Mouse (Mus musculus) hindbrain, embryonic 16.5 days (tissue): Measurements from ENCODE around the gene Csnk1d. TPM values are rescaled to one million over a fixed set of nuclear protein-coding genes. Genes with fewer than 3 reads are reported as not detected.

ENCODE experiments used
- ATAC-seq: fragments of 200-750 bp; cut with Nextera tagmentation; 2 replicates; pipeline ENCODE4 v1.8.0; 2017; ENCODE audit warnings: moderate TSS enrichment, moderate library complexity
- H3K27ac ChIP-seq: fragments of 300-500 bp; sonication (generic); 2 replicates; pipeline ENCODE4 v1.5.1; 2014; ENCODE audit warnings: low read depth, mild to moderate bottlenecking, control low read depth, low read length, moderate library complexity
- H3K27me3 ChIP-seq: fragments of 300-500 bp; sonication (generic); replicated peaks from 2 replicates; pipeline ENCODE4 v1.6.1; 2014; ENCODE audit warnings: low read length; ENCODE audit not compliant: control insufficient read depth, insufficient read depth
- H3K36me3 ChIP-seq: fragments of 300-500 bp; sonication (generic); 2 replicates; pipeline ENCODE4 v1.6.1; 2014; ENCODE audit warnings: mild to moderate bottlenecking, low read length, moderate library complexity, mixed read lengths; ENCODE audit not compliant: control insufficient read depth, insufficient read depth
- H3K4me1 ChIP-seq: fragments of 300-500 bp; sonication (generic); 2 replicates; pipeline ENCODE4 v1.6.1; 2014; ENCODE audit warnings: low read depth, low read length; ENCODE audit not compliant: control insufficient read depth, insufficient read depth
- H3K4me2 ChIP-seq: fragments of 300-500 bp; sonication (generic); 2 replicates; pipeline ENCODE4 v1.6.1; 2014; ENCODE audit warnings: mild to moderate bottlenecking, low read length, control low read depth, moderate library complexity
- H3K4me3 ChIP-seq: fragments of 300-500 bp; sonication (generic); 2 replicates; pipeline ENCODE4 v1.5.1; 2014; ENCODE audit warnings: mild to moderate bottlenecking, low read length, control low read depth, moderate library complexity
- H3K9ac ChIP-seq: fragments of 300-500 bp; sonication (generic); 2 replicates; pipeline ENCODE4 v1.6.1; 2014; ENCODE audit warnings: low read depth, mild to moderate bottlenecking, control low read depth, low read length, moderate library complexity
- H3K9me3 ChIP-seq: fragments of 300-500 bp; sonication (generic); 2 replicates; pipeline ENCODE4 v1.6.1; 2014; ENCODE audit warnings: mild to moderate bottlenecking, low read length, moderate library complexity; ENCODE audit not compliant: control insufficient read depth
- WGBS: fragments of 180-500 bp; shearing (Covaris S2); extraction: QIAGEN DNeasy Blood & Tissue Kit; methylation state at CpG from one replicate; pipeline ENCODE4 v1.1.7; 2014; 5-methylcytosine and 5-hydroxymethylcytosine counted together
- polyA plus RNA-seq: library from polyadenylated mRNA; unstranded; fragments of >200 nt; fragmentation: Nextera tagmentation; extraction: Ambion mirVana; gene quantifications from 2 replicates; pipeline ENCODE4 v1.2.1, GENCODE M21; 2015

The Csnk1d gene
- polyA plus RNA-seq, 1 experiment from 2014 or later = 124 TPM

GRCm38 (mm10) chr11:120979711-120980426 is 11.3 kb downstream of the Csnk1d start:
- Histone ChIP-seq H3K27me3 (no peaks in the 10 kb centered on the region), H3K4me1 (no peaks in the 10 kb centered on the region), H3K9ac (no peak overlapping the region), H3K27ac (no peak overlapping the region), H3K36me3 (peaks cover 24% of the 10 kb centered on the region), H3K9me3 (no peaks in the 10 kb centered on the region), H3K4me2 (no peak overlapping the region), H3K4me3 (no peak overlapping the region)
- 89% methylated on average over 8 of the region's 8 CpGs for WGBS
- no peak for ATAC-seq

GRCm38 (mm10) chr11:120973318-120973717 is 17.8 kb downstream of the Csnk1d start:
- Histone ChIP-seq H3K27me3 (no peaks in the 10 kb centered on the region), H3K9ac (no peak overlapping the region), H3K4me3 (no peak overlapping the region), H3K27ac (no peak overlapping the region), H3K4me2 (no peak overlapping the region), H3K4me1 (no peaks in the 10 kb centered on the region), H3K36me3 (peaks cover 48% of the 10 kb centered on the region), H3K9me3 (no peaks in the 10 kb centered on the region)
- ATAC-seq = no peak
- WGBS = 76% methylated on average over 6 of the region's 6 CpGs

GRCm38 (mm10) chr11:120971237-120971636 is 19.9 kb downstream of the Csnk1d start:
- no peak overlapping the region for H3K9ac ChIP-seq
- H3K4me1 ChIP-seq = no peaks in the 10 kb centered on the region
- H3K9me3 ChIP-seq = no peaks in the 10 kb centered on the region
- 91% methylated on average over 5 of the region's 5 CpGs for WGBS
- no peak overlapping the region for H3K27ac ChIP-seq
- no peak overlapping the region for H3K4me2 ChIP-seq
- H3K36me3 ChIP-seq = peaks cover 62% of the 10 kb centered on the region
- H3K4me3 ChIP-seq = no peak overlapping the region
- ATAC-seq = no peak
- no peaks in the 10 kb centered on the region for H3K27me3 ChIP-seq

- Histone ChIP-seq H3K27me3 (no peaks in the 10 kb centered on the region), H3K27ac (no peak overlapping the region), H3K4me1 (no peaks in the 10 kb centered on the region), H3K36me3 (peaks cover 73% of the 10 kb centered on the region), H3K4me2 (no peak overlapping the region), H3K9me3 (no peaks in the 10 kb centered on the region), H3K4me3 (no peak overlapping the region), H3K9ac (no peak overlapping the region)
- ATAC-seq = no peak
- WGBS = 95% methylated on average over 5 of the region's 5 CpGs
Measured at GRCm38 (mm10) chr11:120969742-120970141, 21.4 kb downstream of the Csnk1d start.

GRCm38 (mm10) chr11:120965587-120965986 is 25.5 kb downstream of the Csnk1d start:
- no peaks in the 10 kb centered on the region for H3K27me3 ChIP-seq
- no peak overlapping the region for H3K4me2 ChIP-seq
- no peak for ATAC-seq
- no peak overlapping the region for H3K4me3 ChIP-seq
- H3K27ac ChIP-seq = no peak overlapping the region
- H3K36me3 ChIP-seq = peaks cover 65% of the 10 kb centered on the region
- 79% methylated on average over 4 of the region's 4 CpGs for WGBS
- no peaks in the 10 kb centered on the region for H3K4me1 ChIP-seq
- no peaks in the 10 kb centered on the region for H3K9me3 ChIP-seq
- no peak overlapping the region for H3K9ac ChIP-seq

GRCm38 (mm10) chr11:120964195-120965157 is 26.7 kb downstream of the Csnk1d start:
- no peaks in the 10 kb centered on the region for H3K4me1 ChIP-seq
- no peak overlapping the region for H3K4me3 ChIP-seq
- no peak for ATAC-seq
- no peaks in the 10 kb centered on the region for H3K9me3 ChIP-seq
- no peak overlapping the region for H3K4me2 ChIP-seq
- no peaks in the 10 kb centered on the region for H3K27me3 ChIP-seq
- no peak overlapping the region for H3K27ac ChIP-seq
- 71% methylated on average over 10 of the region's 10 CpGs for WGBS
- H3K36me3 ChIP-seq = peaks cover 62% of the 10 kb centered on the region
- H3K9ac ChIP-seq = no peak overlapping the region

GRCm38 (mm10) chr11:120962909-120963308 is 28.2 kb downstream of the Csnk1d start:
- peaks cover 51% of the 10 kb centered on the region for H3K36me3 ChIP-seq
- H3K4me3 ChIP-seq = no peak overlapping the region
- no peak overlapping the region for H3K9ac ChIP-seq
- no peaks in the 10 kb centered on the region for H3K4me1 ChIP-seq
- no peak overlapping the region for H3K27ac ChIP-seq
- 90% methylated on average over 7 of the region's 7 CpGs for WGBS
- H3K9me3 ChIP-seq = no peaks in the 10 kb centered on the region
- no peak for ATAC-seq
- H3K4me2 ChIP-seq = no peak overlapping the region
- no peaks in the 10 kb centered on the region for H3K27me3 ChIP-seq

- Histone ChIP-seq H3K27me3 (no peaks in the 10 kb centered on the region), H3K4me3 (no peak overlapping the region), H3K36me3 (peaks cover 47% of the 10 kb centered on the region), H3K9ac (no peak overlapping the region), H3K9me3 (no peaks in the 10 kb centered on the region), H3K4me2 (no peak overlapping the region), H3K4me1 (no peaks in the 10 kb centered on the region), H3K27ac (no peak overlapping the region)
- WGBS = 94% methylated on average over 13 of the region's 13 CpGs
- ATAC-seq = no peak
Measured at GRCm38 (mm10) chr11:120962050-120962771, 28.9 kb downstream of the Csnk1d start.

GRCm38 (mm10) chr11:120961594-120961993 is 29.5 kb downstream of the Csnk1d start:
- Histone ChIP-seq H3K27ac (no peak overlapping the region), H3K4me3 (no peak overlapping the region), H3K9ac (no peak overlapping the region), H3K27me3 (no peaks in the 10 kb centered on the region), H3K4me2 (no peak overlapping the region), H3K36me3 (peaks cover 44% of the 10 kb centered on the region), H3K4me1 (no peaks in the 10 kb centered on the region), H3K9me3 (no peaks in the 10 kb centered on the region)
- no peak for ATAC-seq
- 90% methylated on average over 7 of the region's 7 CpGs for WGBS
